Mouse (Mus musculus): ENCODE measurements around the gene Taf11.
A peak's percentile ranks its signal among the peaks of the same experiment; 100 is the strongest.

The Taf11 gene

DNA sequence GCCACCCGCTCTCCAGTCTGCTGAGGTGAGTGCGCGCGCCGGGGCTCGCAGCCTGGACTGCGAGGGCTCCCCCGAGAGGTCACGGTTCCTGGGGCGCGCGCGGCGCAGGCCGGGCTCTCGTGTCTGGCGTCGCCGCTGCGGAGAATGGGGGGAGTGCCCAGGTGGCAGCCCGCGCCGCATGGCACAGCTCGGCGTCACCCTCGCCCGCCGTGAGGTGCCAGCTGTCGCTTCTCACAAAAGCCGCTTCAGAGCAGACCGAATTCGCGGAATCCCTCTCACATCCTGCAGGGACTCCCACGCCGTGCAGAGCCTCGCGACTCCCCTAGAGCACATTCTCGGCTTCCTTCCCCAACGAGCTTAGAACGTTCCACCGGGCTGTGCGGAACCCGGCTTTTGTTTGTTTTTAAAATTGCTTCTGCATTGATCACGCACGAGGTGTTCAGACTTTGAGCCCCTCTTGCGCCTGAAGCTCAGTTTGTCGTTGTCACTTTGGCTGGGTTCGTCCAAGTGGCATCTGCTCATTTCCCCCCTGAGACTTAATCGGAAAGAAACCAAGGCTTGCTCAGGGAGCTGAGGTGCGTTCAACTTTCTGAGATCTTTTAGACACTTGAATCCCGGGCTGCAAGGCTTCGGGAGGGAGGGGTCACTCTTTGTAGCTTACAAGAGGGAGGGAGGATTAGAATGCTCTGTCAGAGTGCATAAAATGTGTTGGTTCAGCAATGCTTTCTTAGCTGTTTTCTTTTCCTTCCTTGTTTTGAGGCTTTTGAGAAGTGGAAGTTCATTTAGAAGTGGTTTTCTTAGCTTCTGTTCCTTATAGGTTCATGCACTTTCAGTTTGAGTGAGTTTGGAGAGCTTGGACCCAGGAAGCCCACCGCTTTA, at the start of gene Taf11:
TSS of gene Taf11 (minus strand) at position 223 of the 879 bp plus-strand sequence.
- peak; percentile 44 for DNase-seq (ENCODE audit: low spot score)

DNA sequence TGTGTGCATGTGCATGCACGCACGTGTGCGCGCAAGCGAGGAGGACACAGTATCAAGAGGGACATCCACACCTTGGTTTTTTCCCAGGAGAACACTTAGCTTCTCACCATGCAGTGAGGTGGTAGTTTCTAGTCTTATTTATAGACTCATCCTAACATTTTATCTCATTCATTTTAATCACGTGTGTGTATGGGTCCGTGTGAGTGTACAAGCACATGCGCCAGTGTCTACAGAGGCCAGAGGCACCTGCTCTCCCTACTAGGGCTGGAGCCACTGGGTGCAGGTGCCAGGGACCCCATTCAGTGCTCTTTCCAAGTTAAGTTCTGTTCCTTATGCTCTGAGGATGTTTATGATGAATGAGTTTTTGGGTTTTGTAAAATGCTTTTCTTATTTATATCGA, 48.0 kb upstream of the Taf11 start:
- no peak for DNase-seq (ENCODE audit: low spot score)

DNA sequence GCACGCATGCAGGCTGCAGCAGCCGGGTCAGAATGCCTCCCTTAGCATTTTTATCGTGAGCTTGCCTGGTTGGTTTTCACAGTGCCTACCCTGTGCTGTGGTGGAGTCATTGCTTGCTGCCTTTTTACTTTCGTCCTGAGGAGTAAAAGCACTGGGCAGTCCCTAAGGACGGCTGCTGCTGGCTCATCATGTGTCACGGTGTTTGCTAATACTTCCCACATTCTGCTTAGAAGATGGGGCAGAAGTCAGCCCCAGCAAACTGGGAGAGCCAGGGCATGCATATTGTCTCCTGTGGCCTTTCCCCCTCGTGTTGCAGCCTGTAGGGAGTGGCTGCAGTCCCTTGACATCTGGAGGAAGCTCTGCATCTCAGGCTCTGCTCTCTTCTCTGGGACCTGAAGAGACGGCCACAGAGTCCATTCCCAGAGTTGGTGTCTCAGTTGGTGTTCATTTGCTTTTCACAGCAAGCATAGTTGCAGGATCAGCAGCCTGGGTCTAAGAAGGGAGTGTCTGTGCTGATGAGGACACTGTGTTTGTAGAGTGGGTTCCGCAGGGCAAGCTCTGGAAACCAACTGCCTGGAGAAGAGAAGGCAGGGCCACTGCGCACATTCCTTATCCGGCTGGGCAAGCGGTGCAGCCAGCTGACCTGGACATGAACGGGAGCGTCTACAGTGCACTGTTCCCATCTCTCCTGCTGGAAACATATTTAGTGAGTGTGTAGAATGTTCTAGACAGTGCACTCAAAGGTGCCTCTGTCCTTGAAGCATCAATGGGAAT, 45.2 kb upstream of the Taf11 start:
- no peak for DNase-seq (ENCODE audit: low spot score)

DNA sequence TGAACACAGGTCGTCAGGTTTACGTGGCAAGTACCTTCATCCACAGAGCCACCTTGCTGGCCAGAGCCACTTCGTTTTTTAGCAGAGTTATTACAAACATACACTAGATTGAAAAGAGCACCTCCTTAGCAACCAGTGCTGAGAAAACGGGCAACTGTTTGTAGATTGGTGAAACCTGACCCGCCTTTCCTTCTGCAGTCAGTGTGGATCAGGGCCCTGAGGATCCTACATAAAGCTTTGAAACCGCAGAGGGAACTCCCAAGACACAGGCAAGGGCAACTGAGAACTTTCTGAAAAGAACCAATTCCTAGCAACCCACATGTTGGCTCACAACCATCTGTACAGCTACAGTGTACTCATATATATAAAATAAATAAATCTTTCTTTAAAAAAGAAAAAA, 43.5 kb upstream of the Taf11 start:
- DNase-seq (ENCODE audit: low spot score) = no peak

DNA sequence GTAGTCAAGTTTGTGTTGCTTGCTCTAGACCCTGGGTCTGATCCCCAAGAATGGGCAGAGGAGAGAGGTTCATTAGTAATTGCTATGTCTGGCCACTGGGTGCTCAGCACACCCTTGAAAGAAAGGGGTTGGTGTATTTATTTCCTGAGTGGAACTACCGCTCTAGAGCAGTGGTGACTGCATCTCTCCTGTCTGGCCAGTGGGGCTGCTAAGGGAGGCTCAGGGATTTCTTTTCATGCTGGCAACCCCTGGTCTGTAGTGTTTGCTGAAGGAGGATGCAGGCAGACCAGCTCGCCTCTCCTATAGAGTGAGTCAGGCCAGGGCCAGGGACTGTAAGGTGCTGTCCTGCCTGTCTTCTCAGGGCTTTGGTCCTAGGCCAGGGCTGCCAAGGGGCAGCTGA, 37.5 kb upstream of the Taf11 start:
- no peak for DNase-seq (ENCODE audit: low spot score)

DNA sequence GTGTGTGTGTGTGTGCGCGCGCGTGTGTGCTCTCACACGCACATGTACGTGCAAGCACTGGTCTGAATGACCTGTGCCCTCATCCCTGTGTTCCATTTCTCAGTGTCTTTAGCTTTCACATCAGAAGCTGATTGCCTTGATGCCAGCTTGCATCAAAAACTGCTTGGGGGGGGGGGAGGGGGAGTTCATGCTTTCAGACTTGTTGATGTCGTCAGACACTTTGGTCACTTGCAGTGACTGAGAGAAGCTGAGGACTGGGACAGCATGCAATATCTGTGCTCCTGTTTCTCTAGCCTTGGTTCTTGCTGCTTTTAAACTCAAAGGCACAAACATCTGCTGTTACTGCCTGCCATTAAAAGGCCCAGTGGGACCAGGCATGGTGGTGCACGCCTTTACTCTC, 36.7 kb upstream of the Taf11 start:
- DNase-seq (ENCODE audit: low spot score) = no peak

DNA sequence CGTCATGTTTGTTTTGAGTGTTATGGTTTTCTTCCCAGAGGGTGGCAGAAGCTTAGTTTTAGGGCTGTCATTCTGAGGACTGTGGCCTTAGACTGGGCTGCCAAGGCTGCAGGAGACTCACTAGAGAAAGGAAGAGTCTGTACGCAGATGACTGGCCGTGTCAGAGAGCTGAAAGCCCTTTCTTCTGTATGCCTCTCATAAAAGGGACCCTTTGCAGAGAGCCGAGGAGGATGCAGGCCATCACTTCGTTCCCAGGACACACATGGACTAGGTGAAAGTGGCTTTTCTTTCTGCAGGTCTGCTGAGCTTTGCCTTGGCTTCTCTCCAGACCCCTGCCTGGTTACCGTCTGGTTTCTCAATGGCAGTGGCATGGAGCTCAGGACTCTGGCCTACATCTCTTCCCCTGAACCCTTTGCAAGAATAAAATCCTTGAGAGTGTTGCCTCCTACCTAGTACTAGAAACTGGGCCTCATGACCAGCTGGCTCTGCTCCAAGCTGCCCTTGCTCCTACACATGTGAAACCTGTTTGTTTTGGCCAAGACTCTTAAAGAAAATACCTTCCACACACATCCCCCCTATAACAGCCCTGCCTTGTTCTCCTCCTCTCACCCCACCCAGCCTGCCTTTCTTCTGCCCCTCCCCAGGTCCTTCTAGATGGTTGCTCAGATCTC, 36.0 kb upstream of the Taf11 start:
- DNase-seq (ENCODE audit: low spot score) = no peak

DNA sequence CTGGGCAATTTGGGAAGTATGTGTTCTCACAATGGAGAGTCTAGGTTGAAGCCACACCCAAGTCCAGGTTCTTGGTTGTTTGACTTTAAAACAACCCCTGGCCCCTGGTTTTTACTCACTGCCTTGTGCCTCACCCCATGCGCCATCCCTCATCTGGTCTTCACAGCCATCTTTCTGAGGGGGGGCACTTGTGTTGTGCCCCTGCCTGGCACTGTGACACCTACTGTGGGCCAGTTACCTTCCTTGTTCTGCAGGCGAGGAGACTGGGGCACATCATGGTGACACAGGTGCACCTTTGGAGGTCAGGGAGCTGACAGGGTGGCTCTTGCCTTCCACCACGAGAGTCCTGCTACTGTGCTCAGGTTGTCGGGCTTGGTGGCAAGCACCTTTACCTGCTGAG, 32.5 kb upstream of the Taf11 start:
- DNase-seq (ENCODE audit: low spot score) = no peak

DNA sequence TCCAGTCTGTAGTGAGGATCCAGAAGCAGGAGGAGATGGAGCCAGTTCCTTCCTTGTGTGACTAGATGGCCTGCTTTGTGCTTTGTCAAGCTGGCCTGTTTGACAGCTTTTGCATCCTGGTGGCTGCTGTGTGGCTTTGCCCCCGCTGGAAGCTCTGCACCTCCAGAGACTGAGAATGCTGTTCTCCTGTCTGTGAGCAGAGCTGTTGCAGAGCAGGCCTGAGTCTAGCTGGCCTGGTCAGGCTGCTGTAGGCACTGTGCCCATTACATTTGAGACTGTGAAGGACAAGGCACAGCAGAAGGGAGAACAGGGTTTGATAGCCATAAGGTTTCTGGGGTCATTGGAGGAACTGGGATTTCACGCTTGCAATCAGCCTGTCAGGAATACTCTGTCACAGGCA, 32.1 kb upstream of the Taf11 start:
- no peak for DNase-seq (ENCODE audit: low spot score)

DNA sequence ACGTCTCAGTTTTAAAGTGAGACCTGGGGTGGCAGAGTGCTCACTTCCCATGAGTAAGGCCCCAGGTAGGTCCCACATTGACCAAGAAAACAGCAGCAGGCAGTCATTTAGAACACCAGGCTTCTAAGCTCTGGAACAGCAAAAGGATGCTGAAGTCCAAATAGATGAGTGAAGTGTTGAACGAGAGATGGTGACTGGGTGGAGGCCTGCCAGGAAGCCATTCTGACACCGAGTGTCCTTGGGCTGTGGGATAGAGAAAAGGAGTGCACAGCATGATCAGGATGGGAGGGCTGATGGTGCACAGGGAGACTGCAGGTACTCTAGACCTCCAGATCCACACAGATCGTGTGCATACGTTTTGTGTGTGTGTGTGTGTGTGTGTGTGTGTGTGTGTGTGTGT, 31.5 kb upstream of the Taf11 start:
- no peak for DNase-seq (ENCODE audit: low spot score)

DNA sequence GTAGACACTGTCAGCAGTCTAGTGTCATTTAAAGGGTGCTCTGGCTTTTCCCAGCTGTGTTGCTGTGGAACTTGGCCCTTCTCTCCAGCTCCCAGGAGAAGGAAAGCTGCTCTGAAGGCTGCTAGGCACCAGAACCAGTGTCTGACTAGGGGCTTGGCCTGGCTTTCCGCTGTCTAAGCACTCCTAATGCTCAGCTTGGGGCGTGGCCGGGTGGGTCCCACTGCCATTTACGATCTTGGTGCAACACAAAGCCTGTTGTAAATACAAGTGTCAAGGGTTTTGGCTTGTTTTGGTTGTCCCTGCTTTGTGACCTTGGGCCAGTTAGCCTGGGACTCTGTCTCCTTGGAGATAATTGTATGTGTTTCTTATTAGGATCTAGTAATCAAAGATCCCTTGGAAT, 30.7 kb upstream of the Taf11 start:
- no peak for DNase-seq (ENCODE audit: low spot score)

DNA sequence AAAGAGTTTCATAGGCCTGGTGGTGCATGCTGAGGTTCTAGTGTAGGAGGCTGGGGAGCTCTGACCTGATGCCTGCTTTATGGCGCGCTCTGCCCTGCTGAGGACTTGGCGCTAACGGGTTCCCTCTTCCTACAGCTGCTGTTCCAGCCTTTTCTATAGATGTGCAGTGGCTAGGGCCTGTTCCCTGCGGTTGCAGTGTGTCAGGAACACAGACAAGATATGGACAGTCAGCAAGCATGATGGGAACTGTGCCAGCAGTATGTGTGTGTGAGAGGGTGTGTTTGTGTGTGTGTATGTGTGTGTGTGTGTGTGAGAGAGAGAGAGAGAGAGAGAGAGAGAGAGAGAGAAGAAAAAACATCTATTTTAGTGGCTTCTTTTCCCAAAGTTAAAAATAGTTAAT, 29.4 kb upstream of the Taf11 start:
- DNase-seq (ENCODE audit: low spot score) = no peak

DNA sequence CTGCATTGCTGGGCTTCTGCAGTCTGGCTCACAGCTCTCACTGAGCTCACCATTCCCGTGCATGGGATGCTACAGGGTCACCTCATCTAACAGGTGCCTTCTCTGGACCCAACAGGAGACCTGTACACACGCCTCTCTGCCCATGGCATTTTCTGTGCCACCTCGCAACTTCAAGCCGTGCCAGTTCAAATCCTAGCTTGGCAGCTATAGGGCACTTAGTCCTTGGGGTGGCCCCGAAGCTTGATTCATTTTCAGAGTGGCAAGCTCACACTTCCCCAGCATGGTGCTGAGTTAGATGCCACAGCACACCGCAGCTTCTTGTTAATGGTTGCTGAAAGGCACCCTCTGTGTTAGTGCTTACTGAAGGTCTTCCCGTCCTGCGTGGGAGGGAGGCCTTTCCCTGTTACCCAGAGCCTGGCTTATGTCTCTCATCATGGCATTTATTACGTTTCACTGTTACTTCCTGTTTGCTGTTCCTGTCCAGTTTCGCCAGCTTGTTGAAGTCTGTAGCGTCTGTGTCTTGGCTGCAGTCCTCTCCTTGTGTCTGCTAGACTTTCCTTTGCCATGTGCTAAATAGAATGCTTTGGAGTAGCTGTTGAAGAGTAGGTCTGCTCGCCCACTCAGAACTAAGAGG, 28.6 kb upstream of the Taf11 start:
- DNase-seq (ENCODE audit: low spot score) = no peak

DNA sequence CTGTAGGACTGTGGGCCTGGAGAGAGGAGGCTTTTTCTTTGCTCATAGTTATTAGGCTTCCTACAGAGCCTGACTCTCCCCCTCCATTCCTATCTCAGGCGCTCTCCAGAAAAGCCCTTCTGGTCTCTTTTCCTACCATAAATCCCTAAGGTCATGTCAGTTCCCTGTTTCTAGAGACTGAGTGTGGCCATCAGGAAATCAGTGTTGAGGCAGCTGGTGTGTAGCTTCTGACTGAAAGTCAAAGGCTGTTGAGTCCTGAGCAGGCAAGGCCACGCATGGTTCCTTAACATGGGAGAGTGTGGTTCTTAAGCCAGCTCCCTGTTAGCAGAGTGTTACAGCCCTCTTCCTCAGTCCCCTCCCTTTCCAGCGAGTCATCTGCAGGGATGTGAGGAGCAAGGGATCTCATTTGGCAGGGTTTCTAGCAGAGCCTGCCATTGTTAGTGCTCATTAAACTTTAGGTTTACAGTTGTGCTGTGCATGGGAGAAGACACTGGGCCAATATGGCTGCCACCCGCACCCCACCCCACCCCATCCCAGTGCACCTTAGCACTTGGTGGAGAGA, 27.5 kb upstream of the Taf11 start:
- DNase-seq (ENCODE audit: low spot score) = no peak

DNA sequence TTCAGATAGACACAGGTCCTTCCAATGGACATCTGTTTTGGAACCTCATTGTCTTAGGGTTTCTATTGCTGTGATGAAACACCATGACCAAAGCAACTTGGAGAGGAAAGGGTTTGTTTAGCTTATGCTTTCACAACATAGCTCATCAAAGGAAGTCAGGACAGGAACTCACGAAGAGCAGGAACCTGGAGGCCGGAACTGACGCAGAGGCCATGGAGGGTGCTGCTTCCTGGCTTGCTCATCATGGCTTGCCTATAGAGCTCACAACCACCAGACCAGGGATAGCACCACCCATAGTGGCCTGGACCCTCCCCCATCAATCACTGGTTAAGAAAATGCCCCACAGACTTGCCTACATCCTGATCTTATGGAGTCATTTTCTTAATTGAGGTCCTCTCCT, 25.4 kb upstream of the Taf11 start:
- no peak for DNase-seq (ENCODE audit: low spot score)

DNA sequence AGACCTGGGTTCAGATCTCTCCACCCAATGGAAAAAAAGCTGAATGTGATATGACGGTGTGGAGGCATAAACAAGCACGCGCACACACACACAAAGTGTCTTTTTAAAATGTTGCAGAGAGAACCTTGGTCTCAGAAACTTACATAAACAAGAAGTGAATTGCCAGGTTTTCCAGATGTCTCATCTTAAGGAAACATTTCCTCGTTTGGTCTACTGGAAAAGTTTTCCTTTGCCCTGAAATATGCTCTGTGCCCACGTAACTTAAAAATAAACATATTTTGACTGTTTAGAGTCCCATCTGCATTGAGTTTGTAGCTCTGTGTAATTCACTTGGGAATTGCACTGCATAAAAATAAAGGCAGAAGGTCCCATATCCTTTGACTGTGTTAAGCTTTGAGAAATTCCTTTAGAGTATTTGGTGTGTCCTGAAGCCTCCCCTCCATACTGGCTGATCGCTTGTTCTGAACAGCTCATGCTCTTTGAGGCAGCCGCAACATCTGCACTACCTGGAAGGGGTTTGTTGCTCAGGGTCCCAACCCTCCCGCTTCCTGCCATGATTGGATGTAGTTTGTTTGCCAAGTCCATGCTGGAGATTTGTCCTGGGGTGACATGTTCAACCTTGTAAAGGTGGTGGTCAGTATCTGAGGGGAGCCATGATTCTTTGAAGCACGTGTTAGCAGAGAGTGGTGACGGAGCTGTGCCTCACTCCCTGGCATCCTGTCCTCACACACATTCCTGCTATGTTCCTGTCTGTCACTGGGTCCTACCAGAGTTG, 24.7 kb upstream of the Taf11 start:
- no peak for DNase-seq (ENCODE audit: low spot score)

DNA sequence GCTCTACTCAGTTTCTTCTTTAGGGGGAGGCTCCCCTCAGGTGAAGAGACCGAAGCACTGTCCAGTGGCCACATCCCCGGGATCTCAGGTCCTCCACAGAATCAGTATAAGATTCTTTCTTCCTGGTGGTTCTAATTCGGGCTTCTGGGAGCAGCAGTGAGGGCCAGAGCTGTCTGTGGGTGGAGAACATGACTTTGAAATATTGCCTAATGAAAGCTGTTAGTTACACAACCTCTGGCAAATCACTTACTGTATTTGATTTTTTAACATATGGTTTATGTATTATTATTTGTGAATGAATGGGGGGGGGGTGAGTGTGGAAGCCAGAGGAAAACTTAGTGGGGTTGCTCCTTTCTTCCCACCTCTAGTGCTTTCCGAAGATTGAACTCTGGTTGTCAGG, 22.2 kb upstream of the Taf11 start:
- DNase-seq (ENCODE audit: low spot score) = no peak

DNA sequence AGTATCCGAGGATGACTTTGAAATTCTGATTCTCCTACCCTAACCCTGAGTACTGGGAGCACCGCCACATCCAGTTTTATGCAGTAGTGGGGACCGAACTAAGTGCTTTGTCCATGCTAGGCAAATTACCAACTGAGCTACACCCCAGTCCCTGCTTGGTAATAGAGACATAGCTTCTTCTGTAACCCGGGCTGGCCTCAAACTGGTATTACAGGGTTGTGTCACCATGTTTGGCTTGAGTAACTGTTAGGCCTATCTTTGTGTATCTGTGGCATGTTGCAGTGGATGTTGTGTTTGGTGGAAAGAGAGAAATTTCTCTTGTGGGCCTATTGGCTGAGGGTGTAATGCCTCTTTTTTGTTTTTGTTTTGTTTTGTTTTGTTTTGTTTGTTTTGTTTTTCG, 20.6 kb upstream of the Taf11 start:
- no peak for DNase-seq (ENCODE audit: low spot score)

DNA sequence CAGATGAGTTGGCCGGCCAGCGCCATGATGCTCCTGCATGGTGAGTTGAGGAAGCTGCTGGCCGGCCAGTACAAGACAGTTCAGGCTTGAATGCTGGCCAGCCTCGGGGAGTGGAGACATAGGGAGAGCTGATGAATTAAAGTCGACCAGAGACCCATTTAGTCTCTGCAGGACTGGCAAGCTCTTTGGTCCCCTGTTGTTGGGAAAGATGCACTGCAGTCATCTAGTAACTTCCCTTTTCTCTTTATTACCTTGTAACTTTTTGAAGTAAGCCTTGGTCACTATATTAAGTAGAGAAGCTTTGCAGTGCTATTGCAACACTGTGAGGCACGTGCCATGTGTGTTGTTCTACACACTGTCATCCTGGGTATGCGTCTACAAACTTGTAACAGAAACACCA, 15.9 kb upstream of the Taf11 start:
- no peak for DNase-seq (ENCODE audit: low spot score)

DNA sequence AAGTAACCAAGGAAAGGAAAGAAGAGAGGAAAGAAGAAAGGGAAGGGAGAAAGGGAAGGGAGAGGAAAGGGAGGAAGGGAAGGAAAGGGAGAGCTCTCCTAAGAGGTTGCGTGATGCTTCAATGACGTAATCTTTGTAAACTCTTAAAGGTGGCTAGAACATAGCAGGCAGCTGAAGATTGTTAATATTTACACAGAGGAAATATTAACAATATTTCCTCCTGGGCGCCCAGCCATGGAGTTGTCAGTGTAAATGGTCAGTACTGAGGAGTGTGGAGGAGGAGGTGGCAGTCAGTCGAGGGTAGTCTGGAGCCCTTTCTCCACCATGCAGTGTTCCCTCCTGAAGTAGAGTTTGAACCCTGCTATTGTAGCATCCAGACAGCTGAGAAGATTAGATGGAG, 15.4 kb upstream of the Taf11 start:
- DNase-seq (ENCODE audit: low spot score) = no peak

DNA sequence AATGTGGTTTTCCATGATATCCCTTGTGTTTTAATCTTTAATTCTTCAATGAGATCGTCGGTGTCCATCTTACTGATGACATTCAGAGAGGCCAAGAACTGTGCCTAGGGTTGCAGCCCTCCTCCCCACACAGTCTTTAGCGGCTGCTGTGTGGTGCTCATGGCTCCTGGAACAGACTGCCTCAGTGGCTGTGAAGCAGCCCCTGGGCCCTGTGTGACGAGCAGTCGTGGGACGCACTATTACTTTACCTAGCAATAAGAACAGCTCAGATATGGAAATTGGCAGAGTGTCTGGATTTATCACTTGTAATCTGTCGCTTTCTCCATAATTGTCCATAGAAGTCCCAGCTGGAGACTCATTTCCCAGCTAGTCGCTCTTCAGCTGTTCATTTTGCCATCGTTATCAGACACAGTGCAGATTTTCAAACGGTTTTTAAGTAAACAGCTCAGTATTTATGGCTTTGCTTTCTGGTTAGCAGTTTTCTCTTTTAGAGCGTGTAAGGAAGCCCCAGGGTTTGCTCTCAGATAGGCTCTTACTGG, 12.6 kb upstream of the Taf11 start:
- no peak for DNase-seq (ENCODE audit: low spot score)
